Mouse (Mus musculus): ENCODE results near the gene Prkcb.

GRCm38 (mm10) chr7:122528201-122528600 lies 239.7 kb downstream of the Prkcb start:
- no peak for TF ChIP-seq POLR2A (IDR thresholded peaks at IDR 0.05; ENCODE audit: extremely low read depth, insufficient read depth, low read length)
- no peak for TF ChIP-seq CTCF (IDR thresholded peaks at IDR 0.05; ENCODE audit: extremely low read depth, insufficient read depth, low read length)

All from cortical plate, adult 2 months (tissue).